Mouse (Mus musculus): ENCODE results near the gene Pde4a. TPM values are rescaled to one million over a fixed set of nuclear protein-coding genes. Genes with fewer than 3 reads are reported as not detected.
"Not testable (repeated sequence)": the region's sequence is repeated elsewhere in the genome, so short reads cannot be mapped to it uniquely, and the experiment has no call there.

The Pde4a gene
- polyA plus RNA-seq, 1 experiment from 2014 or later: 6.2 TPM

DNA sequence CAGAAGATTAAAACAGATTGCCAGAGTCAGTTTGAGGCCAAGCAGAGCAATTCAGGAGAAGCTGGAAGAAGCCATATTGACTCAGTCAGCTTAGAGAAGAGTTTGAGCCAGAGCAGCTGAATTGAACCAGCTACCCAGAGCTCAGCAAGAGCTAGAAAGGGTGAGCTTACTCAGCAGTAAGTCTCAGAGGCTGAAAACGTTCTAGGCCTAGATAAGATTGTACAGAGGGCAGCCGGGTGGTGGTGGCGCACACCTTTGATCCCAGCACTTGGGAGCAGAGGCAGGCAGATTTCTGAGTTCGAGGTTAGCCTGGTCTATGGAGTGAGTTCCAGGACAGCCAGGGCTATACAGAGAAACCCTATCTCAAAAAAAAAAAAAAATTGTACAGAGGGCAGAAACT, 90.8 kb downstream of the Pde4a start:
- H3K36me3 ChIP-seq (ENCODE audit: control insufficient read depth, insufficient read depth, low read length); ATAC-seq (ENCODE audit: low read depth); H3K4me3 ChIP-seq (ENCODE audit: low read depth, low read length); H3K27me3 ChIP-seq (replicated peaks; ENCODE audit: control insufficient read depth, insufficient read depth, low read length); H3K4me1 ChIP-seq (ENCODE audit: control insufficient read depth, insufficient read depth, low read length); H3K4me2 ChIP-seq (ENCODE audit: low read depth, low read length); DNase-seq (ENCODE audit: low spot score); H3K9ac ChIP-seq (ENCODE audit: low read depth, low read length); H3K9me3 ChIP-seq (ENCODE audit: control insufficient read depth, low read length); H3K27ac ChIP-seq (replicated peaks; ENCODE audit: low read depth, low read length): not testable (repeated sequence)
- 85% methylated on average over 4 of the region's 4 CpGs for WGBS

DNA sequence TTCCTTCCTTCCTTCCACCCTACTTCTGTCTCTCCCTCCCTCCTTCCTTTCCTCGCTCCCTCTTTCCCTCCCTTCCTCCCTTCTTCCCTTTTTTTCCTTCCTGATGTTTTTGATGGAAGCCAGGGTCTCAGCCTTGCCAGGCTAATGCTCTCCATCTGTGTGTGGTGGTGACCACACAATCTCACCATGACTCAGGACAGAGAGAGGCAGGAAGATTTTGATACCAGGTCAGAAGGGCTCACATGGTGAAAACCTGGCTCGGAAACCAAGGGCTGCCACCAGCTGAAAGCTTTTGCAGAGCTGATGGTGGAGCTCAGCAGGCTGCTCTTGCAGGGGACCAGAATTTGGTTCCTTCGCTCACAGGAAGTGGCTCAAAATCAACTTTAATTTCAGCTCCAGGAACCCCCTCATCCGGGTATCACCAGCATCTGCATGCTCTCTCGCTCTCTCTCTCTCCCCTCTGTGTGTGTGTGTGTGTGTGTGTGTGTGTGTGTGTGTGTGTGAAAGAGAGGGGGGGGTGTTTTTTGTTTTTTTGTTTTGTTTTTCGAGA, 95.1 kb downstream of the Pde4a start:
- no peak overlapping the region for H3K27ac ChIP-seq (replicated peaks; ENCODE audit: low read depth, low read length)
- WGBS: 57% methylated on average over 5 of the region's 6 CpGs

DNA sequence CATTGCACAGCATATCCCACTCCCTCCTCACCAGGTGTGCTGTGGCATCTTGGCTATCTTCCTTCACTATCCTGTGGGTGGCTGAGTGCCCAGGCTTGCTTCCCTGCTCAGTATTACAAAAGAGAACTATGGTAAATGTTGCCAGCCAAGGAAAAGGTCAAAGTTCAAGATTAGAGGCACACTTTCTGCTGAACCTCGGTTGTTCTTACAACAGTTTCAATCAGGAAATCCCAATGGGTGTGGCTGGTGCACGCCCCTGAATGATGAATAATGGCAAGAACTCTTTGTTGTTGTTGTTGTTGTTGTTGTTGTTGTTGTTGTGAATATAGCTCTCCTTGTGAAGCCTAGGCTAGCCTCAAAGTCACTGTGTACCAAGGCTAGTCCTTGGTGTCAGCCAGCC, 96.3 kb downstream of the Pde4a start:
- no peaks in the 10 kb centered on the region for H3K9me3 ChIP-seq (ENCODE audit: control insufficient read depth, low read length)
- peaks cover 14% of the 10 kb centered on the region for H3K4me1 ChIP-seq (ENCODE audit: control insufficient read depth, insufficient read depth, low read length)
- no peak overlapping the region for H3K27ac ChIP-seq (replicated peaks; ENCODE audit: low read depth, low read length)
- no peak overlapping the region for H3K4me3 ChIP-seq (ENCODE audit: low read depth, low read length)
- 0 out of 2 replicates have a peak, but pooled peaks cover 2% of the 10 kb centered on the region for H3K36me3 ChIP-seq (ENCODE audit: control insufficient read depth, insufficient read depth, low read length)
- ATAC-seq (ENCODE audit: low read depth) (no peak), DNase-seq (ENCODE audit: low spot score) (no peak)
- no peaks in the 10 kb centered on the region for H3K27me3 ChIP-seq (replicated peaks; ENCODE audit: control insufficient read depth, insufficient read depth, low read length)
- no peak overlapping the region for H3K4me2 ChIP-seq (ENCODE audit: low read depth, low read length)
- 70% methylated on average over 2 of the region's 2 CpGs for WGBS
- no peak overlapping the region for H3K9ac ChIP-seq (ENCODE audit: low read depth, low read length)

More for the DNA sequence above, 95.1 kb downstream of the Pde4a start:
- no peak overlapping the region for H3K9ac ChIP-seq (ENCODE audit: low read depth, low read length)
- no peak for ATAC-seq (ENCODE audit: low read depth)
- H3K9me3 ChIP-seq (ENCODE audit: control insufficient read depth, low read length): no peaks in the 10 kb centered on the region
- H3K27me3 ChIP-seq (replicated peaks; ENCODE audit: control insufficient read depth, insufficient read depth, low read length): no peaks in the 10 kb centered on the region
- no peak overlapping the region for H3K4me3 ChIP-seq (ENCODE audit: low read depth, low read length)
- H3K4me2 ChIP-seq (ENCODE audit: low read depth, low read length): no peak overlapping the region
- DNase-seq (ENCODE audit: low spot score): no peak
- H3K36me3 ChIP-seq (ENCODE audit: control insufficient read depth, insufficient read depth, low read length): no peaks in the 10 kb centered on the region
- H3K4me1 ChIP-seq (ENCODE audit: control insufficient read depth, insufficient read depth, low read length): peaks cover 6% of the 10 kb centered on the region

Other genes with a start within 250 kb of the Pde4a start
- gene Dnmt1, start 205.8 kb upstream of the Pde4a start, polyA plus RNA-seq (2014; fragmentation: Nextera tagmentation; extraction: Ambion mirVana): 46.8 and 56.5 TPM in 2 replicates
- 54.5 and 59.6 TPM in 2 replicates for gene S1pr2, start 188.9 kb upstream of the Pde4a start, polyA plus RNA-seq (2014; fragmentation: Nextera tagmentation; extraction: Ambion mirVana)
- 110 and 119 TPM in 2 replicates for gene Mrpl4, start 163.0 kb upstream of the Pde4a start, polyA plus RNA-seq (2014; fragmentation: Nextera tagmentation; extraction: Ambion mirVana)
- 18.6 and 20.0 TPM in 2 replicates for gene Icam1, start 149.7 kb upstream of the Pde4a start, polyA plus RNA-seq (2014; fragmentation: Nextera tagmentation; extraction: Ambion mirVana)
- 0.65 and 0.69 TPM in 2 replicates for gene Icam4, start 136.3 kb upstream of the Pde4a start, polyA plus RNA-seq (2014; fragmentation: Nextera tagmentation; extraction: Ambion mirVana)
- 0.19 TPM in 1 of 2 replicates, not detected in the other for gene Icam5, start 133.6 kb upstream of the Pde4a start, polyA plus RNA-seq (2014; fragmentation: Nextera tagmentation; extraction: Ambion mirVana)
- 0.87 and 1.2 TPM in 2 replicates for gene Zglp1, start 98.6 kb upstream of the Pde4a start, polyA plus RNA-seq (2014; fragmentation: Nextera tagmentation; extraction: Ambion mirVana)
- gene Gm49373, start 92.6 kb upstream of the Pde4a start, polyA plus RNA-seq (2014; fragmentation: Nextera tagmentation; extraction: Ambion mirVana): 0.24 TPM in 1 of 2 replicates, not detected in the other
- gene Fdx1l, start 92.1 kb upstream of the Pde4a start, polyA plus RNA-seq (2014; fragmentation: Nextera tagmentation; extraction: Ambion mirVana): 60.8 and 62.7 TPM in 2 replicates
- 1.2 and 1.4 TPM in 2 replicates for gene Gm38431, start 73.7 kb upstream of the Pde4a start, polyA plus RNA-seq (2014; fragmentation: Nextera tagmentation; extraction: Ambion mirVana)
- 64.2 and 71.4 TPM in 2 replicates for gene Raver1, start 73.7 kb upstream of the Pde4a start, polyA plus RNA-seq (2014; fragmentation: Nextera tagmentation; extraction: Ambion mirVana)
- gene Tyk2, start 34.5 kb upstream of the Pde4a start, polyA plus RNA-seq (2014; fragmentation: Nextera tagmentation; extraction: Ambion mirVana): 9.8 and 11.6 TPM in 2 replicates
- gene Cdc37, start 15.7 kb upstream of the Pde4a start, polyA plus RNA-seq (2014; fragmentation: Nextera tagmentation; extraction: Ambion mirVana): 259 and 298 TPM in 2 replicates
- 43.0 and 49.6 TPM in 2 replicates for gene Keap1, start 73.6 kb downstream of the Pde4a start, polyA plus RNA-seq (2014; fragmentation: Nextera tagmentation; extraction: Ambion mirVana)
- gene S1pr5, start 82.7 kb downstream of the Pde4a start, polyA plus RNA-seq (2014; fragmentation: Nextera tagmentation; extraction: Ambion mirVana): 0.96 and 1.3 TPM in 2 replicates
- gene Atg4d, start 99.6 kb downstream of the Pde4a start, polyA plus RNA-seq (2014; fragmentation: Nextera tagmentation; extraction: Ambion mirVana): 26.3 and 35.5 TPM in 2 replicates
- gene Kri1, start 122.3 kb downstream of the Pde4a start, polyA plus RNA-seq (2014; fragmentation: Nextera tagmentation; extraction: Ambion mirVana): 11.0 and 14.4 TPM in 2 replicates
- 57.2 and 57.7 TPM in 2 replicates for gene Cdkn2d, start 125.7 kb downstream of the Pde4a start, polyA plus RNA-seq (2014; fragmentation: Nextera tagmentation; extraction: Ambion mirVana)
- 20.8 and 22.7 TPM in 2 replicates for gene Ap1m2, start 146.6 kb downstream of the Pde4a start, polyA plus RNA-seq (2014; fragmentation: Nextera tagmentation; extraction: Ambion mirVana)
- 111 and 132 TPM in 2 replicates for gene Slc44a2, start 155.0 kb downstream of the Pde4a start, polyA plus RNA-seq (2014; fragmentation: Nextera tagmentation; extraction: Ambion mirVana)
- gene Ilf3, start 202.2 kb downstream of the Pde4a start, polyA plus RNA-seq (2014; fragmentation: Nextera tagmentation; extraction: Ambion mirVana): 139 and 177 TPM in 2 replicates
- gene Qtrt1, start 246.1 kb downstream of the Pde4a start, polyA plus RNA-seq (2014; fragmentation: Nextera tagmentation; extraction: Ambion mirVana): 36.9 and 49.4 TPM in 2 replicates

Data from embryonic facial prominence, embryonic 14.5 days (tissue).